Mouse (Mus musculus): ENCODE data around the gene Sema6b. TPM values are rescaled to one million over a fixed set of nuclear protein-coding genes. Genes with fewer than 3 reads are reported as not detected.
"Not testable (repeated sequence)": the region's sequence is repeated elsewhere in the genome, so short reads cannot be mapped to it uniquely, and the experiment has no call there.

The Sema6b gene
- total RNA-seq, 2 experiments from 2014 or later, result 141 to 143 TPM

GRCm38 (mm10) chr17:56098180-56098579 lies 42.0 kb downstream of the Sema6b start:
- DNase-seq (ENCODE audit: extremely low spot score in 1 of 2, low spot score in 1 of 2), result no peak

- DNase-seq (ENCODE audit: extremely low spot score in 1 of 2, low spot score in 1 of 2), result no peak
These were observed 43.3 kb downstream of the Sema6b start for GRCm38 (mm10) chr17:56096883-56097282.

- no peak for DNase-seq (ENCODE audit: extremely low spot score in 1 of 2, low spot score in 1 of 2)
These were observed 47.3 kb downstream of the Sema6b start for GRCm38 (mm10) chr17:56092794-56093193.

GRCm38 (mm10) chr17:56092312-56092711 lies 47.8 kb downstream of the Sema6b start:
- no peak for DNase-seq (ENCODE audit: extremely low spot score in 1 of 2, low spot score in 1 of 2)

GRCm38 (mm10) chr17:56080781-56081585 lies 59.2 kb downstream of the Sema6b start:
- DNase-seq (ENCODE audit: extremely low spot score in 1 of 2, low spot score in 1 of 2), result peak in 1 of 2 experiments; percentile 38

- DNase-seq (ENCODE audit: extremely low spot score in 1 of 2, low spot score in 1 of 2), result no peak
These were observed 60.2 kb downstream of the Sema6b start for GRCm38 (mm10) chr17:56079921-56080320.

GRCm38 (mm10) chr17:56078880-56079795 lies 61.0 kb downstream of the Sema6b start, which contains the start of gene Hdgfl2:
TSS of gene Hdgfl2 (plus strand) at chr17:56079634.
- DNase-seq (ENCODE audit: extremely low spot score in 1 of 2, low spot score in 1 of 2), result peak; percentile 96 to 99

- DNase-seq (ENCODE audit: extremely low spot score in 1 of 2, low spot score in 1 of 2), result not testable (repeated sequence)
These were observed 61.8 kb downstream of the Sema6b start for GRCm38 (mm10) chr17:56078361-56078760.

GRCm38 (mm10) chr17:56077523-56077922 lies 62.6 kb downstream of the Sema6b start:
- no peak for DNase-seq (ENCODE audit: extremely low spot score in 1 of 2, low spot score in 1 of 2)

GRCm38 (mm10) chr17:56074827-56075208 lies 65.3 kb downstream of the Sema6b start, which contains the start of gene Ubxn6:
TSS of gene Ubxn6 (minus strand) at chr17:56075028.
- DNase-seq (ENCODE audit: extremely low spot score in 1 of 2, low spot score in 1 of 2), result peak; percentile 91 to 96

- peak in 1 of 2 experiments; percentile 56 for DNase-seq (ENCODE audit: extremely low spot score in 1 of 2, low spot score in 1 of 2)
These were observed 65.9 kb downstream of the Sema6b start for GRCm38 (mm10) chr17:56074097-56074826.

Small RNAs within 50 kb of the gene (microRNA-seq; reads per million reads assigned to microRNA genes)
- 0 reads per million in 2 experiments for gene Gm44397

Other genes starting within 250 kb of the Sema6b start
- 1 to 10 TPM; 5.8 TPM for gene Zfp959, start 248.2 kb downstream of the Sema6b start, total RNA-seq (2021)
- gene Zfp119b, start 190.8 kb downstream of the Sema6b start, total RNA-seq (2021), result 1 to 10 TPM; 3.1 to 3.4 TPM
- 1 to 10 TPM; 2.3 to 2.8 TPM for gene Ebi3, start 187.7 kb downstream of the Sema6b start, total RNA-seq (2021)
- 10 to 100 TPM; 16.7 to 16.9 TPM for gene Yju2, start 181.2 kb downstream of the Sema6b start, total RNA-seq (2021)
- gene Shd, start 169.9 kb downstream of the Sema6b start, total RNA-seq (2021), result 10 to 100 TPM; 24.3 to 29.0 TPM
- 10 to 100 TPM; 72.4 to 82.6 TPM for gene Fsd1, start 153.8 kb downstream of the Sema6b start, total RNA-seq (2021)
- 1 to 10 TPM; 2.7 to 3.2 TPM for gene Stap2, start 134.8 kb downstream of the Sema6b start, total RNA-seq (2021)
- 100 to 1,000 TPM; 110 to 116 TPM for gene Mpnd, start 134.6 kb downstream of the Sema6b start, total RNA-seq (2021)
- 10 to 100 TPM; 63.1 to 64.0 TPM for gene Sh3gl1, start 103.7 kb downstream of the Sema6b start, total RNA-seq (2021)
- gene Chaf1a, start 99.9 kb downstream of the Sema6b start, total RNA-seq (2021), result 1 to 10 TPM; 3.9 to 4.9 TPM
- 10 to 100 TPM; 83.3 to 87.4 TPM for gene Ubxn6, start 65.3 kb downstream of the Sema6b start, total RNA-seq (2021)
- gene Hdgfl2, start 60.7 kb downstream of the Sema6b start, total RNA-seq (2021), result 100 to 1,000 TPM in 1 of 2 experiments, 10 to 100 TPM in 1; 96.4 to 126 TPM
- 1 to 10 TPM in 1 of 2 experiments, under 1 TPM in 1; 0.68 to 2.4 TPM for gene Plin4, start 30.5 kb downstream of the Sema6b start, total RNA-seq (2021)
- gene Plin5, start 22.7 kb downstream of the Sema6b start, total RNA-seq (2021), result under 1 TPM; 0.30 to 0.85 TPM
- 1 to 10 TPM; 1.1 to 1.4 TPM for gene Lrg1, start 18.3 kb downstream of the Sema6b start, total RNA-seq (2021)
- 1 to 10 TPM; 5.4 to 6.6 TPM for gene Tnfaip8l1, start 22.1 kb upstream of the Sema6b start, total RNA-seq (2021)
- 10 to 100 TPM; 39.4 to 41.4 TPM for gene Mydgf, start 43.6 kb upstream of the Sema6b start, total RNA-seq (2021)
- gene Dpp9, start 78.6 kb upstream of the Sema6b start, total RNA-seq (2021), result 10 to 100 TPM; 64.7 to 67.3 TPM
- gene Fem1a, start 116.5 kb upstream of the Sema6b start, total RNA-seq (2021), result 10 to 100 TPM; 36.1 to 37.0 TPM
- gene Ticam1, start 136.4 kb upstream of the Sema6b start, total RNA-seq (2021), result 1 to 10 TPM; 5.5 to 6.0 TPM
- gene Plin3, start 152.5 kb upstream of the Sema6b start, total RNA-seq (2021), result 10 to 100 TPM; 14.6 to 16.7 TPM
- not detected for gene Arrdc5, start 159.9 kb upstream of the Sema6b start, total RNA-seq (2021)
- gene Uhrf1, start 163.0 kb upstream of the Sema6b start, total RNA-seq (2021), result 1 to 10 TPM; 1.7 to 2.0 TPM
- gene Kdm4b, start 185.7 kb upstream of the Sema6b start, total RNA-seq (2021), result 10 to 100 TPM; 92.0 to 93.4 TPM